Mouse (Mus musculus) retina, postnatal 7 days (tissue): Measurements from ENCODE around the gene Zfp523.
A peak's percentile ranks its signal among the peaks of the same experiment; 100 is the strongest.
"Not testable (repeated sequence)": the region's sequence is repeated elsewhere in the genome, so short reads cannot be mapped to it uniquely, and the experiment has no call there.

Source experiments
- DNase-seq: peaks from one replicate; pipeline ENCODE4 v3.0.0-alpha.2; 2012; ENCODE audit warnings: low read depth, low spot score

Zfp523 gene

GRCm38 (mm10) chr17:28209457-28210110 is 32.7 kb downstream of the Zfp523 start:
- no peak for DNase-seq

- DNase-seq, result no peak
Measured at GRCm38 (mm10) chr17:28211921-28212341, 35.0 kb downstream of the Zfp523 start.

GRCm38 (mm10) chr17:28212391-28212790 is 35.5 kb downstream of the Zfp523 start:
- DNase-seq, result no peak

GRCm38 (mm10) chr17:28213236-28213635 is 36.3 kb downstream of the Zfp523 start:
- DNase-seq, result no peak

GRCm38 (mm10) chr17:28216791-28217190 is 39.9 kb downstream of the Zfp523 start:
- no peak for DNase-seq

- no peak for DNase-seq
Measured at GRCm38 (mm10) chr17:28217721-28218649, 41.1 kb downstream of the Zfp523 start.

- not testable (repeated sequence) for DNase-seq
Measured at GRCm38 (mm10) chr17:28222463-28222862, 45.5 kb downstream of the Zfp523 start.

- DNase-seq, result peak; percentile 79
Measured at GRCm38 (mm10) chr17:28223561-28224391, 46.8 kb downstream of the Zfp523 start.

GRCm38 (mm10) chr17:28224615-28225014 is 47.7 kb downstream of the Zfp523 start:
- no peak for DNase-seq

- DNase-seq, result peak; percentile 84
Measured at GRCm38 (mm10) chr17:28226014-28226413, 49.1 kb downstream of the Zfp523 start.

GRCm38 (mm10) chr17:28230486-28230885 is 53.6 kb downstream of the Zfp523 start:
- no peak for DNase-seq

GRCm38 (mm10) chr17:28231026-28231736 is 54.3 kb downstream of the Zfp523 start:
- DNase-seq, result no peak

- DNase-seq, result peak; percentile 96
Measured at GRCm38 (mm10) chr17:28232475-28233060, 55.6 kb downstream of the Zfp523 start, which contains the start of gene Ppard. Gene Ppard, plus strand, starts transcription at chr17:28232700.

GRCm38 (mm10) chr17:28233091-28233731 is 56.3 kb downstream of the Zfp523 start:
- no peak for DNase-seq

GRCm38 (mm10) chr17:28234641-28235040 is 57.7 kb downstream of the Zfp523 start:
- DNase-seq, result no peak

GRCm38 (mm10) chr17:28235982-28236635 is 59.2 kb downstream of the Zfp523 start:
- no peak for DNase-seq

GRCm38 (mm10) chr17:28236636-28237015 is 59.7 kb downstream of the Zfp523 start:
- no peak for DNase-seq

GRCm38 (mm10) chr17:28237362-28237761 is 60.4 kb downstream of the Zfp523 start:
- no peak for DNase-seq

GRCm38 (mm10) chr17:28237874-28238273 is 60.9 kb downstream of the Zfp523 start:
- no peak for DNase-seq

- no peak for DNase-seq
Measured at GRCm38 (mm10) chr17:28240846-28241245, 63.9 kb downstream of the Zfp523 start.
